Mouse (Mus musculus) liver, embryonic 16.5 days (tissue): ENCODE results near the gene Klf16. TPM values are rescaled to one million over a fixed set of nuclear protein-coding genes. Genes with fewer than 3 reads are reported as not detected.

Experiments
- ATAC-seq: fragments of 200-750 bp; cut with Nextera tagmentation; 2 replicates; pipeline ENCODE4 v1.8.0; 2017; ENCODE audit warnings: low read depth, mild to moderate bottlenecking, moderate number of reproducible peaks, moderate library complexity
- H3K27ac ChIP-seq: fragments of 300-500 bp; sonication (generic); 2 replicates; pipeline ENCODE4 v1.5.1; 2014; ENCODE audit warnings: mild to moderate bottlenecking, low read length
- H3K27me3 ChIP-seq: fragments of 300-500 bp; sonication (generic); 2 replicates; pipeline ENCODE4 v1.6.1; 2014; ENCODE audit warnings: low read depth, low read length, mixed read lengths; ENCODE audit not compliant: control insufficient read depth, insufficient read depth
- H3K36me3 ChIP-seq: fragments of 300-500 bp; sonication (generic); 2 replicates; pipeline ENCODE4 v1.6.1; 2014; ENCODE audit warnings: mild to moderate bottlenecking; ENCODE audit not compliant: control insufficient read depth, insufficient read depth
- H3K4me1 ChIP-seq: fragments of 300-500 bp; sonication (generic); 2 replicates; pipeline ENCODE4 v1.6.1; 2014; ENCODE audit warnings: low read depth, low read length, mixed read lengths; ENCODE audit not compliant: control insufficient read depth
- H3K4me2 ChIP-seq: fragments of 300-500 bp; sonication (generic); 2 replicates; pipeline ENCODE4 v1.6.1; 2014; ENCODE audit warnings: low read depth, low read length, mixed read lengths
- H3K4me3 ChIP-seq: fragments of 300-500 bp; sonication (generic); 2 replicates; pipeline ENCODE4 v1.5.1; 2014; ENCODE audit warnings: low read depth, mild to moderate bottlenecking, low read length
- H3K9ac ChIP-seq: fragments of 300-500 bp; sonication (generic); 2 replicates; pipeline ENCODE4 v1.6.1; 2014; ENCODE audit warnings: low read depth, low read length
- H3K9me3 ChIP-seq: fragments of 300-500 bp; sonication (generic); replicated peaks from 2 replicates; pipeline ENCODE4 v1.6.1; 2016; ENCODE audit warnings: low read length; ENCODE audit not compliant: control insufficient read depth
- WGBS: fragments of 180-500 bp; shearing (Covaris S2); extraction: QIAGEN DNeasy Blood & Tissue Kit; methylation state at CpG from one replicate; pipeline ENCODE4 v1.1.7; 2014; ENCODE audit not compliant: insufficient replicate concordance; 5-methylcytosine and 5-hydroxymethylcytosine counted together
- microRNA-seq: library from miRNA; unstranded; fragments of <30 nt; microRNA quantifications from one replicate; pipeline ENCODE4, GENCODE M21; 2016
- polyA plus RNA-seq: library from polyadenylated mRNA; unstranded; fragments of >200 nt; fragmentation: Nextera tagmentation; extraction: Ambion mirVana; gene quantifications from 2 replicates; pipeline ENCODE4 v1.2.1, GENCODE M21; 2015

Klf16 gene
- polyA plus RNA-seq, 1 experiment from 2014 or later = 10.7 TPM

DNA sequence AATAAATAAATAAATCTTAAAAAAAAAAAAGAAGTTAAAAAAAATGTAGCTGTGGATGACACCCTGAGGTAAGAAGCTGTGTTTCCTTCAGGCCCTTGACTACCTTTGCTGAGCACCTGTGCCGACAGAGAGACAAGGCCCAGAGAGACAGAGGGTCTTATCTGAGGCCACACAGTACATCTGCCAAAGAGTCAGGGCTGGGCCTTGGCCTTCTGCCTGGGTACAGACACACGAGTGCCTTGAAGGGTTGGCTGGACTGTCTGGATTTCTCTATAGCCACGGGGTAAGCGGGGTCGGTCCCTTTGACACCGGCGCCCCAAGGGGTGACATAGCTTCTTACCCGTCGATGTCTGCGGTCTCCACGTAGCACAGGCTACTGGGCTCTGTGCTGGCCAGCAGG lies 44.3 kb downstream of the Klf16 start:
- Histone ChIP-seq H3K36me3 (no peaks in the 10 kb centered on the region), H3K27me3 (peaks cover 3% of the 10 kb centered on the region; the same call in 1 of the 2 replicates), H3K4me1 (peaks cover 40% of the 10 kb centered on the region), H3K9me3 (no peaks in the 10 kb centered on the region), H3K9ac (no peak overlapping the region), H3K4me2 (peak overlapping the region; percentile 22; the same call in 1 of the 2 replicates), H3K4me3 (no peak overlapping the region), H3K27ac (peak overlapping the region; percentile 14; the same call in 1 of the 2 replicates)
- 70% methylated on average over 11 of the region's 11 CpGs for WGBS
- peak; percentile 25; the same call in 1 of the 2 replicates for ATAC-seq

DNA sequence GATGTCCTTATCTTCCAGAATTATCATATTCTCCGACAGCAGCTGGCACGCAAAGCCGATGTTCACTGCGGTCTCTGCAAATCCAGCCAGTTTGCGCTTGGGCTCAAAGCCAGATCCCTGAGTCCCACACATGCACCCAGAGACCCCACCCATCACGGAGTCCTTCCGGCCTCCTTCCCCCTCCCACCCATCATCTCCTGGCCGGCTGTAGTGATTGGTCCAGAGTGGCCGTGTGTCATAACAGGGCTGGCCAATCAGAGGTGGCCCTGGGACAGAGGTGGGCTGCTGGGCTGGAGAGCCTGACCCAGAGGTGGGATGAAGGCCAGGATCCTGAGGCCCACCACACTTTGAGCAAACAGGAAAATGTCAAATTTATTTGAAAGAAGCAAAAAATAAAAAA lies 50.9 kb downstream of the Klf16 start:
- H3K9me3 ChIP-seq = no peaks in the 10 kb centered on the region
- peaks cover 13% of the 10 kb centered on the region for H3K27me3 ChIP-seq
- ATAC-seq = no peak
- H3K9ac ChIP-seq = no peak overlapping the region
- WGBS = 25% methylated on average over 9 of the region's 9 CpGs
- no peak overlapping the region for H3K4me3 ChIP-seq
- H3K4me2 ChIP-seq = no peak overlapping the region
- no peaks in the 10 kb centered on the region for H3K4me1 ChIP-seq
- no peak overlapping the region for H3K27ac ChIP-seq
- H3K36me3 ChIP-seq = no peaks in the 10 kb centered on the region

GRCm38 (mm10) chr10:80523299-80523698 lies 53.8 kb downstream of the Klf16 start:
- Histone ChIP-seq H3K4me1 (no peaks in the 10 kb centered on the region), H3K27me3 (peaks cover 14% of the 10 kb centered on the region)

GRCm38 (mm10) chr10:80519287-80519686 lies 57.8 kb downstream of the Klf16 start:
- Histone ChIP-seq H3K9ac (no peak overlapping the region), H3K4me1 (no peaks in the 10 kb centered on the region), H3K4me2 (no peak overlapping the region), H3K4me3 (no peak overlapping the region), H3K27ac (no peak overlapping the region), H3K9me3 (no peaks in the 10 kb centered on the region), H3K27me3 (peaks cover 17% of the 10 kb centered on the region), H3K36me3 (no peaks in the 10 kb centered on the region)
- 41% methylated on average over 2 of the region's 2 CpGs for WGBS
- ATAC-seq = no peak

More at GRCm38 (mm10) chr10:80523299-80523698, 53.8 kb downstream of the Klf16 start:
- WGBS = 84% methylated on average over 7 of the region's 7 CpGs
- H3K9ac ChIP-seq = no peak overlapping the region
- no peak overlapping the region for H3K27ac ChIP-seq
- ATAC-seq = no peak
- no peak overlapping the region for H3K4me3 ChIP-seq
- no peak overlapping the region for H3K4me2 ChIP-seq
- H3K9me3 ChIP-seq = no peaks in the 10 kb centered on the region
- H3K36me3 ChIP-seq = no peaks in the 10 kb centered on the region

Small RNA genes within 50 kb of the gene (microRNA-seq; reads per million reads assigned to microRNA genes)
- not detected for gene Mir6912

Other genes with a start within 250 kb of the Klf16 start
- gene Pcsk4, start 247.8 kb downstream of the Klf16 start, polyA plus RNA-seq = 3.5 and 4.0 TPM in 2 replicates
- 83.9 and 102 TPM in 2 replicates for gene Reep6, start 247.4 kb downstream of the Klf16 start, polyA plus RNA-seq
- 2.2 and 3.4 TPM in 2 replicates for gene Adamtsl5, start 228.9 kb downstream of the Klf16 start, polyA plus RNA-seq
- 0.05 and 0.18 TPM in 2 replicates for gene Plk5, start 220.9 kb downstream of the Klf16 start, polyA plus RNA-seq
- 0.32 and 0.60 TPM in 2 replicates for gene Mex3d, start 189.7 kb downstream of the Klf16 start, polyA plus RNA-seq
- 49.2 and 52.7 TPM in 2 replicates for gene Mbd3, start 177.8 kb downstream of the Klf16 start, polyA plus RNA-seq
- 509 and 519 TPM in 2 replicates for gene Uqcr11, start 170.5 kb downstream of the Klf16 start, polyA plus RNA-seq
- gene Tcf3, start 143.7 kb downstream of the Klf16 start, polyA plus RNA-seq = 39.8 and 44.4 TPM in 2 replicates
- 0.02 TPM in 1 of 2 replicates, not detected in the other for gene Onecut3, start 82.5 kb downstream of the Klf16 start, polyA plus RNA-seq
- 0.02 TPM in 1 of 2 replicates, not detected in the other for gene Atp8b3, start 38.2 kb downstream of the Klf16 start, polyA plus RNA-seq
- 10.9 and 12.1 TPM in 2 replicates for gene Rexo1, start 15.8 kb downstream of the Klf16 start, polyA plus RNA-seq
- 31.4 and 35.9 TPM in 2 replicates for gene Abhd17a, start 13.0 kb upstream of the Klf16 start, polyA plus RNA-seq
- 35.3 and 38.3 TPM in 2 replicates for gene Scamp4, start 25.6 kb upstream of the Klf16 start, polyA plus RNA-seq
- gene Adat3, start 25.6 kb upstream of the Klf16 start, polyA plus RNA-seq = 3.2 and 3.7 TPM in 2 replicates
- 1.2 and 1.5 TPM in 2 replicates for gene Gm49322, start 28.7 kb upstream of the Klf16 start, polyA plus RNA-seq
- gene Csnk1g2, start 45.5 kb upstream of the Klf16 start, polyA plus RNA-seq = 5.0 and 9.8 TPM in 2 replicates
- gene Btbd2, start 79.8 kb upstream of the Klf16 start, polyA plus RNA-seq = 2.8 and 5.1 TPM in 2 replicates
- 41.5 and 54.4 TPM in 2 replicates for gene Mknk2, start 100.8 kb upstream of the Klf16 start, polyA plus RNA-seq
- gene Mob3a, start 124.7 kb upstream of the Klf16 start, polyA plus RNA-seq = 26.1 and 27.4 TPM in 2 replicates
- gene Izumo4, start 124.9 kb upstream of the Klf16 start, polyA plus RNA-seq = 9.3 and 10.4 TPM in 2 replicates
- gene Ap3d1, start 164.9 kb upstream of the Klf16 start, polyA plus RNA-seq = 20.9 and 21.2 TPM in 2 replicates
- gene Dot1l, start 177.9 kb upstream of the Klf16 start, polyA plus RNA-seq = 6.0 and 7.5 TPM in 2 replicates
- gene Sf3a2, start 220.9 kb upstream of the Klf16 start, polyA plus RNA-seq = 23.4 and 30.1 TPM in 2 replicates
- gene Plekhj1, start 221.3 kb upstream of the Klf16 start, polyA plus RNA-seq = 61.4 and 64.7 TPM in 2 replicates
- gene Amh, start 227.9 kb upstream of the Klf16 start, polyA plus RNA-seq = 0.08 TPM in 1 of 2 replicates, not detected in the other
- gene Jsrp1, start 236.2 kb upstream of the Klf16 start, polyA plus RNA-seq = 0.54 and 1.2 TPM in 2 replicates
- gene Oaz1, start 249.3 kb upstream of the Klf16 start, polyA plus RNA-seq = 1,363 and 1,382 TPM in 2 replicates